Mouse (Mus musculus): Measurements from ENCODE around the gene Arhgef15.

Gene Arhgef15

GRCm38 (mm10) chr11:68911531-68912177 is 45.6 kb downstream of the Arhgef15 start:
- DNase-seq: peak; percentile 47

DNA sequence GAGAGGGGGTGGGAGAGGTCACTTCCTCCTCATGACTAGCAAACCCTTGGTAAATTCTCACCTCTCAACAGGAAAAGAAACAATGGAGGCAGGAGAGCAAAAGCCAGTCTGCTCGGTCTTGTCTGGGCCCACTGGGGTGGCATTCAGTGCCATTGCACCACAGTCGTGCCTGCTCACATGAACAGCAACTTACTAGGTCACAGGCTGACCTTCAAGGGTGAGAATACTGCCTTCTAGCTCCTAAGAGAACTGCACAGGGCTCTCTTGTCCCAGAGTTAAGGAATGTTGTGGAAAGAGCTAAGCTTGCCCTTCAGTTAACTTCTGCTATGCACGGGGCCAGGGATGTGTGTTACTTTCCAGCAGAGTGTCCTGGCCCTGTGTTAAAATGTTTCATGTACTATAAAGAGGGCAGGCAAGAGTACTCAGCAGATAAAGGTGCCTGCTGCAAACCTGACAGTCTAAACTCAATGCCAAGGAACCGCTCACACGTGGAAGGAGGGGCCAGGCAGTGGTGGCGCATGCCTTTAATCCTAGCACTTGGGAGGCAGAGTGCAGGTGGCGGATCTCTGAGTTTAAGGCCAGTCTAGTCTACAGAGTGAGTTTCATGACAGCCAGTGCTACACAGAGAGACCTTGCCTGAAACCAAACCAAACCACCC is 48.3 kb downstream of the Arhgef15 start:
- DNase-seq: no peak

GRCm38 (mm10) chr11:68907251-68907650 is 50.0 kb downstream of the Arhgef15 start:
- no peak for DNase-seq

- DNase-seq: no peak
Measured at GRCm38 (mm10) chr11:68906461-68906790, 50.9 kb downstream of the Arhgef15 start.

DNA sequence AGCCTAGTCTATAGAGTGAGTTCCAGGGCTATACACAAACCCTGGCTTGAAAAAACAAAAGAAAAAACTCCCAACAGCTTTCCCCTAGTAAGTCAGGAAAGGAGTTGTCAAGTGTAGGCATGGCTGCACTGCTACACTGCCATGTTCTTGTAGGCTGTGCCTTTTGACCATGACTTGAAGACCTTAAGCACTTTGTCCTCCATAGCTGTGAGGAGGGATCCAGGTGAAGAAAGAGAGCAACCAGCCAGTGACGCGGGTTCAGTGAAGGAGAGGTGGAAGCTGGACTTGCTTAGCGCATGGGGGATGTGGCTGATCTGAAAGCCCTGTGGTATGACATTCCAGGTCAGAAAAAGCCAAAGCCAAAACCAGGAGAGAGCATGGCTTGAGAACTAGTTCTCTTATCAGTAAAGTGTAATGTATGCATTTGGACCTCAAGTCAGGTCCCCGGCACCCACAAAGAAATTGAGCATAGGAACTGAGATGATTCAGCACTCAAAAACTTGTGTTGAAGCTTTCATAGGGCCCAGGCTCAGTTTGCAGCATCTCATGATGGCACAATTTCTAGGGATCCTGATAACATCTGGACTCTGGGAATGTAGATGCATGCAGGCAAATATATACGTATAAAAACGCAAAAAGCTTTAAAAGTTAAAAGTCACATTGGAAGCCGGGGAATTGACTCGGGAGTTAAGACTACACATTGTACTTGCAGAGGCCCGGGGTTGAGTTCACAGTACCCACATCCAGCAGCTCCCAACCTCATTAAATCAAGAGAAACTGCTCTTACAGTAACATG is 51.4 kb downstream of the Arhgef15 start:
- no peak for DNase-seq

- DNase-seq: no peak
Measured at GRCm38 (mm10) chr11:68905138-68905531, 52.1 kb downstream of the Arhgef15 start.

- peak; percentile 83 for DNase-seq
Measured at GRCm38 (mm10) chr11:68904375-68905137, 52.7 kb downstream of the Arhgef15 start.

DNA sequence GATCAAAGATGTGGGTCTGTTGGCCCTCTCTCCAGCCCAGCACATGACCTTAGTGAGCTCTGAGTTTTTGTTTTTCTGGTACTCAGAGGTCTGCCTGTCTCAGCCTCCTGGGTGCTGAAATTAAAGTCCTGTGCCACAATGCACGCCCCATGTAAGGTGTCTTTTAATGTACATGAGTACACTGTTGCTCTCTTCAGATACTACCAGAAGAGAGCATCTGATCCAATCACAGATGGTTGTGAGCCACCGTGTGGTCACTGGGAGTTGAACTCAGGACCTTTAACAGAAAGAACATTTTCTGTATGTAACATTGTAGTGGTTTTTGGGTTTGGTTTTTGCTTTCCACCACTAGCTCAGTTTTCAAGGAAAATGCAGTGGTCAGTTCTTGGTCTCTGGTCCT is 53.5 kb downstream of the Arhgef15 start:
- no peak for DNase-seq

GRCm38 (mm10) chr11:68902823-68903222 is 54.5 kb downstream of the Arhgef15 start:
- DNase-seq: no peak

DNA sequence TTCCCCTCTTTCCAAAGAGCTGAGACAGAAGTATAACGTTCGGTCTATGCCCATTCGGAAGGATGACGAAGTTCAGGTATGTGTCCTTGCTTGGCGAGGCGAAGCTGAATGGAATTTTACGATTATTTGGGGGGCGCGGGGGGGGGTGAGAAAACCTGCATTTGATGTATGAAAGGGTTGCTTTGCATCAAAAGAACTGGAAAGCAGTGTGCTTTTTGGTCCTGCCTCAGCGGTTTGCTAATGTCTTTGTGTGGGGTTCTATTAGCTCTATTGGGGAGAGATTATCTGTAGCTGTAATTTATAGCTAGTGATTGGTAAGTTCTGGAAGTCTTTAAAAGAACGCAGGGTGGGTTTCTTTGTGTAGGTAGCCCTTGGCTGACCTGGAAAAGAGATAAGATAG is 54.9 kb downstream of the Arhgef15 start:
- DNase-seq: no peak

DNA sequence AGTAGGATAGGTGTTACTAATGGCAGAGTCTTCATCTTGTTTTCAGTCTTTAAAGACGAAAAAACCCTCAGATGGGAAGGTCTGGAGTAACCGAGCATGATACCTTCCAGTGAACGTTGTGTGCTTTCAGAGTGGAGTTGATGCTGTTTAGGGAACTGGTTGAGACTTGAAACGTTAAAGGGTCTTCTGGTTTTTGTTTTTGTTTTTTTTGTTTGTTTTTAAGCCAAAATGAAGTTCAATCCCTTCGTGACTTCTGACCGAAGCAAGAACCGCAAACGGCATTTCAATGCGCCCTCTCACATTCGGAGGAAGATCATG is 55.3 kb downstream of the Arhgef15 start:
- DNase-seq: no peak

DNA sequence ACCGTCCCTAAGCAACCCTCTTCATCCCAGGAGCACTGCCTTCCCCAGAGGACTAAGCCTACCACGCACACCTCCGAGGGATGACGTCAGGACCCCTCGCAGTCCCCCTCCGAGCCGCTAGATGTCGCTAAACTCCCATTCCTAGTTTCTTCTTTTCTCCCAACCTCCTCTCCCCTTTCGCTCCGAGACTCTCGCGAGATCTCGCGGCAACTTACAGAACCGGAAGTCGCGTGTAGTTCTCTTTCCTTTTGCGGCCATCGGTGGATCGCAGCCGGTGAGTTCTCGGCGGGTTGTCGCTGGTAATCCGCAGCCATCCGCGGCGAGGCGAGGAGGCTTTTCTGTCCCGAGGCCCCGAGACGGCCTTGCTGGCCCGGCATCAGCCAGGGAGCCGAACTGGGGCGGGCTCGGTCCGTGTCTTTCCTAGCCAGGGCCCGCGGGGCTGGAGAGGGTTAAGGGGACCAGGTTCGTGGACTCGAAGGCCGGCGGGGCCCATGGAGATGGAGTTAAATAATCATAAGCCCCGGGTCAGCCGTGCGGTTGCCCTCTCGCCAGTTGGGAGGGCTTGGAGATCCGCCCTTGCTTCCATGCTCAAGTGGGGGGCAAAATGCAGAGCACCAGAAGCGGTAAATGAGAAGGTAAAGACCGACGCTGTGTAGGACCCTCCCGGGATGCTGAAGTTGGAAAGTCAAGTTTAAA is 55.8 kb downstream of the Arhgef15 start, which contains the start of gene Rpl26:
Rpl26 (plus strand) TSS at position 233 of the 696 bp plus-strand sequence.
- peak; percentile 98 for DNase-seq

DNA sequence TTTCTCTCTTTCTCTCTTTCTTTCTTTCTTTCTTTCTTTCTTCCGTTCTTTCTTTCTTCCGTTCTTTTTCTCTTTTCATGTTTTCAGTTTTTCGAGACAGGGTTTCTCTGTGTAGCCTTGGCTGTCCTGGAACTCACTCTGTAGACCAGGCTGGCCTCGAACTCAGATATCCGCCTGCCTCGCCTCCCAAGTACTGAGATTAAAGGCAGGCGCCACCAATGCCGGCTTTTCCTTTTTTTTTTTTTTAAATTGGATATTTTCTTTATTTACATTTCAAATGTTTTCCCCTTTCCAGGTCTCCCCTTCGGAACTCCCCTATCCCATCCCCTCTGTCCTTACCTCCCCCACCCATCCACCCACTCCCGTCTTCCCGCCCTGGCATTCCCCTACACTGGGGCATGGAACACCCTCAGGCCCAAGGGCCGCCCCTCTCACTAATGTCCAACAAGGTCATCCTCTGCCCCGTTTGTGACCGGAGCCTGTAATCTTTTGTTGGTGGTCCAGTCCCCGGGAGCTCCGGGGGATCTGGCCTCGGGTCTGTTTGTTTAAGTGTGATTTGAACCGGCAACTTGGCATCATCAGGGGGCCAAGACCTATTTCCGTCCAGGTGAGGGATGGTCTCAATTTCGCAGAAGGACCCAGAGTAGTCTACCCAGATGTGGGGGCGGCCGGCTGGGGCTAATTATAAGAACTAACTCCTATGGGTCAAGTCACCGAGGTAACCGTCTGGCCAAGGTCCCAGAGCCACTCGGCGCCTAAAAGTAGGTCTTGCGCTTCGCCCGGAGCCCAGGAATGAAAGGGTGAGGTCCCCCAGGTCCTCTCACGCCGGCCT is 56.5 kb downstream of the Arhgef15 start:
- DNase-seq: no peak

GRCm38 (mm10) chr11:68899815-68900214 is 57.5 kb downstream of the Arhgef15 start:
- no peak for DNase-seq

- DNase-seq: no peak
Measured at GRCm38 (mm10) chr11:68898790-68899189, 58.5 kb downstream of the Arhgef15 start.

DNA sequence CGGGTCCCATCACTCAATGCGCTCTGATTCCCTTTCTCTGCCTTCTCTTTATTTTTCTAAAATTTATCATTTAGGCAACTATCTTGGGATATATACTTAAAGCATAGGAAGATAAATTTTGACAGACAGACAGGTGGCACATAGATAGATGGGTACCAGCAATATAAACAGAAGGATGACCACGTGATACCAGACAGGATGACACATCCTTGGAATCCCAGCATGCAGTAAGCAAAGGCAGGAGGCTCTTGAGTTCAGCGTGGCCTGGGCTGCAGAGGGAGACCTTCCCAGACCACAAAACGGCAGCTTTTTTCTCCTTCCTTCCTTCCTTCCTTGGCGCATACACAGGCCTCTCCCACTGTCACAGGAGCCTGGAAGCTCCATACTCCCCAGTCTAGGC is 59.4 kb downstream of the Arhgef15 start:
- no peak for DNase-seq

DNA sequence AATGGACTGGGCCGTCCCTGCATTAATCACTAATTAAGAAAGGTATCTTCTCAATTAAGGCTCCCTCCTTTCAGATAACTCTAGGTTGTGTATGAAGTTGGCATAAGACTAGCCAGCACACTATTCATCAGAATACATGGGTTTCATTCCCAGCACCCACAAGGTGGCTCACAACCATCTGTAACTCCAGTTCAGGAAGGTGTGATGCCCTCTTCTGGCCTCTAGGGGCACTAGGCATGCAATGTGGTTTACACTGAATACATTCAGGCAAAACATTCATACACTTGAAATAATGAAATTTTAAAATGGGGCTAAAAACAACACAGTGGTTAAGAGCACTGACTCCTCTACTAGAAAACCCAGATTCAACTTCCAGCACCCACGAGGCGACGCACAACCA is 60.2 kb downstream of the Arhgef15 start:
- peak; percentile 49 for DNase-seq

GRCm38 (mm10) chr11:68896247-68896646 is 61.0 kb downstream of the Arhgef15 start:
- no peak for DNase-seq

- no peak for DNase-seq
Measured at GRCm38 (mm10) chr11:68893911-68894464, 63.3 kb downstream of the Arhgef15 start.
